ENCODE assay signal across 7 mouse cellular contexts in genomic region chr8:53994208-53994607, GRCm38 (mm10).
"Had no signal": no experiment of that assay in that cellular context is flagged by ENCODE, and none has a peak within 500 bp of the region (broad histone marks: within the 10 kb centered on the region; RNA-seq: fewer than 3 reads in every experiment).

No protein-coding gene starts in this region.

- DNase-seq: kidney, adult 8-10 months; kidney, postnatal 36 days; lung, adult 18-20 months; lung, postnatal 4 days had no signal

- ATAC-seq: intestine, embryonic 16.5 days; lung, postnatal 0 days; midbrain, embryonic 16.5 days had no signal
